Mouse (Mus musculus): ENCODE results near the gene Nucb1.

DNA sequence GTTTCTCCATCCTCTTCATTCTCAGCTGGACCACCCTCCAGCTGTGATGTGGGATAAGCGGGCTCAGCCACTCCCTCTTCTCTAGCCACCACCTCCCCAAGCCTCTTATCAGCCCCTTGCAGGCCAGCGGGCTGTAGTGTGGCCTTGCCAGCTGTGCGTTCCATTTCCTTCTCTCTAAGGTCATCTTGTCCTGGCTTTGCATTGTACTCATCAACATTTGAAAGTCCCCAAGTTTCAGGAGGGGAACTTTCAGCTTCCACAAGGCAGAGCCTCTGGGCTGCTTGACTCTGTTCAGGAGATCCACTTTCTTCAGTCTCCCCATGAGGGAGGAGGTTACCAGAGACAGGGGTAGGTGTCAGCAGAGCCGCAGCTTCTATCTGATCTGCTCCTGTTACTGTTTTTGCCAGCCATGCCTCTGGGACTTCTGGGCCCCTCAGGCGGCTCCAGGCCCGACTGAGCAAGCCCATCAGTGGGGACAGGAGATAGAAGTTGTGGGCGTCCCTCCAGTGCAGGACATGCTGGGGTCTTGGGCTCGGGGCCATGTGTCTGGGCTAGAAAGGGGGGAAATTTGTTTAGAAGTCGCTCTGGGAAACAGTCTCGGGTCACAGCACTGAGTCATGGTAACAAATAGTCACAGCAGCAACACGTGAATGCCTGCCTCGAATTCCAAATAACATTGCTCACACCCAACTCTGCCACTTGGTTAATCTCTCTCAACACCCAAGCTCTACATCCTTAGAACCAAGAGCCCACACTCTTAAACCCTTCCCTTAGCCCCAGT lies 14.8 kb upstream of the Nucb1 start:
- TF ChIP-seq CTCF (IDR thresholded peaks at IDR 0.05; ENCODE audit: low read depth) (no peak), EP300 (optimal IDR thresholded peaks at IDR 0.05) (no peak)

Data from stomach, postnatal 0 days (tissue).